Comparison of ENCODE assay signal across 8 mouse cellular contexts in genomic region chr12:69158765-69159577, GRCm38 (mm10). TPM values are rescaled to one million over a fixed set of nuclear protein-coding genes. Genes with fewer than 3 reads are reported as not detected.
DNase-seq lines count a peak whose midpoint lies in the region; ATAC-seq lines count a peak whose summit lies in the region.
"Not testable (repeated sequence)": the region's sequence is repeated elsewhere in the genome, so short reads cannot be mapped to it uniquely, and the experiment has no call there.

Gene Rps29 (minus strand): TSS chr12:69159186.

- peak within 1 kb of the TSS; percentile 94 for H3K27ac ChIP-seq in lung, embryonic 16.5 days (ENCODE audit: low read length)

- H3K4me2 ChIP-seq in lung, embryonic 16.5 days (ENCODE audit: low read depth, low read length): peak within 1 kb of the TSS; percentile 60

- H3K36me3 ChIP-seq in lung, embryonic 16.5 days (ENCODE audit: control insufficient read depth, insufficient read depth, low read length): peaks cover 16% of the 10 kb centered on the region

- not testable (repeated sequence) for H3K4me1 ChIP-seq in lung, embryonic 16.5 days (replicated peaks; ENCODE audit: control insufficient read depth, insufficient read depth, low read length)

- H3K27me3 ChIP-seq in lung, embryonic 16.5 days (ENCODE audit: control insufficient read depth, insufficient read depth, low read depth, low read length): not testable (repeated sequence)

- WGBS in lung, embryonic 16.5 days: 0% methylated on average over 57 of the region's 68 CpGs

- peak; percentile 90 to 96 for ATAC-seq in hematopoietic stem cell, adult 5-6 weeks (replicated peaks in 1 of 2; ENCODE audit: insufficient read depth in 1 of 2, low FRiP score in 2 of 2, low TSS enrichment in 1 of 2, low read depth in 1 of 2, poor library complexity in 2 of 2, severe bottlenecking in 2 of 2)
- ATAC-seq in lung, embryonic 16.5 days (ENCODE audit: low read depth): peak; percentile 99

- H3K9ac ChIP-seq in lung, embryonic 16.5 days (ENCODE audit: low read length): peak within 1 kb of the TSS; percentile 87

- peak; percentile 98 for DNase-seq in MEL-GATA-1-ER (ENCODE audit: extremely low read depth, low read depth)
- peak; percentile 97 for DNase-seq in cerebellum, adult 8-10 months
- DNase-seq in forelimb bud, embryonic 11.5 days (ENCODE audit: low read depth, low spot score): peak; percentile 100
- peak; percentile 97 for DNase-seq in layer of hippocampus, adult 9-10 months (ENCODE audit: low spot score)
- peak; percentile 90 for DNase-seq in ovary, postnatal 10 days (ENCODE audit: low spot score)
- DNase-seq in thymus, postnatal 10 days (ENCODE audit: low spot score in 2 of 2): peak; percentile 94 to 95

- H3K4me3 ChIP-seq in lung, embryonic 16.5 days (ENCODE audit: low read length): peak within 1 kb of the TSS; percentile 70

- H3K9me3 ChIP-seq in lung, embryonic 16.5 days (ENCODE audit: control insufficient read depth, low read length): not testable (repeated sequence)

RNA-seq across cellular contexts. Expression of gene Rps29, which starts in this region (rescaled TPM):
- 2,208 and 2,489 TPM in 2 replicates for total RNA-seq in hematopoietic stem cell, adult 5-6 weeks (2017)
- 1,683 and 1,851 TPM in 2 replicates for polyA plus RNA-seq in lung, embryonic 16.5 days (2015; fragmentation: Nextera tagmentation; extraction: Ambion mirVana)

Comparison
In these comparisons a context has a peak if more than half of its experiments do, and no peak if none do; other contexts are left out.
1. Peak in every context shown above with its lines: DNase-seq, ATAC-seq, H3K4me3 ChIP-seq and H3K27ac ChIP-seq.